Mouse (Mus musculus) testis, adult 2 months (tissue): ENCODE measurements around the gene H60c. TPM values are rescaled to one million over a fixed set of nuclear protein-coding genes. Genes with fewer than 3 reads are reported as not detected.

Source experiments
- H3K27ac ChIP-seq: fragments of 200-500 bp; 2 replicates; pipeline ENCODE4 v1.5.1; 2012; ENCODE audit warnings: low read depth, low read length; ENCODE audit not compliant: control insufficient read depth, insufficient read depth
- H3K27me3 ChIP-seq: fragments of 200-500 bp; 2 replicates; pipeline ENCODE4 v1.6.1; 2012; ENCODE audit warnings: mild to moderate bottlenecking, low read length, moderate library complexity; ENCODE audit not compliant: control insufficient read depth, insufficient read depth
- H3K36me3 ChIP-seq: fragments of 200-500 bp; 2 replicates; pipeline ENCODE4 v1.6.1; 2012; ENCODE audit warnings: mild to moderate bottlenecking, low read length; ENCODE audit not compliant: control insufficient read depth, insufficient read depth
- H3K4me1 ChIP-seq: fragments of 200-500 bp; 2 replicates; pipeline ENCODE4 v1.6.1; 2012; ENCODE audit warnings: low read length; ENCODE audit not compliant: control insufficient read depth, insufficient read depth
- H3K4me3 ChIP-seq: fragments of 200-500 bp; 2 replicates; pipeline ENCODE4 v1.5.1; 2012; ENCODE audit warnings: low read depth, mild to moderate bottlenecking, low read length, moderate library complexity, mixed read lengths; ENCODE audit not compliant: control insufficient read depth
- CTCF ChIP-seq: fragments of 200-500 bp; IDR thresholded peaks from 2 replicates; pipeline ENCODE4 v1.5.1; 2012; ENCODE audit warnings: low read depth, mild to moderate bottlenecking, inconsistent platforms, low read length, moderate library complexity; ENCODE audit not compliant: control insufficient read depth, insufficient read depth, insufficient replicate concordance
- POLR2A ChIP-seq: fragments of 200-500 bp; IDR thresholded peaks from 2 replicates; pipeline ENCODE4 v1.6.1; 2012; ENCODE audit warnings: low read depth, mild to moderate bottlenecking, inconsistent platforms, low read length, moderate library complexity; ENCODE audit not compliant: control insufficient read depth
- polyA plus RNA-seq: library from polyadenylated mRNA; depleted of rRNA; stranded (reverse); fragments of >200 nt; gene quantifications from 2 replicates; pipeline ENCODE4 v1.2.3, GENCODE M21; 2012; rRNA removed

H60c gene
- not detected in 2 replicates for polyA plus RNA-seq

DNA sequence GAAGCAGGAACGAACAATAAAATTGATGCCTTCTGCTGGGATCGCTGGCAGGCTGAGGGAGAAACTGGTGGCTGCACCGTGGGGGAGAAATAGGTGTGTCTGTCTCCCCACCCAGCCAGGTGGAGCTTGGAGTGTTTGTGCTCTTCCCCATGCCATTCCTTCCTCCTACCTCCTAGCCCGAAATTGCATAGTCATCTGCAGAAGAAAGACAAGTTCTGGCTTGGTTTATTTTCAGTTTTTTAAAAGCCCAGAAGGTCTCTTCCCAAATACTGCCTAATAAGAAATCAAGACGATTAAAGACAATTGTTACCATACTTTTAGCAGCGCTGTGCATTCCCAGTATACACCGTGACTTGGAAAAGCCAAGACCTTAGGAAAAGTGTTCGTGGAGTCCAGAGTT is at the start of gene H60c:
H60c (minus strand) TSS at position 101 of the 400 bp plus-strand sequence.
- Histone ChIP-seq H3K4me3 (no peak within 1 kb of the TSS), H3K4me1 (no peaks in the 10 kb centered on the region; the same call in 1 of the 2 replicates), H3K27ac (no peak within 1 kb of the TSS), H3K27me3 (no peaks in the 10 kb centered on the region), H3K36me3 (no peaks in the 10 kb centered on the region)
- TF ChIP-seq POLR2A, result no peak
- no peak for TF ChIP-seq CTCF

DNA sequence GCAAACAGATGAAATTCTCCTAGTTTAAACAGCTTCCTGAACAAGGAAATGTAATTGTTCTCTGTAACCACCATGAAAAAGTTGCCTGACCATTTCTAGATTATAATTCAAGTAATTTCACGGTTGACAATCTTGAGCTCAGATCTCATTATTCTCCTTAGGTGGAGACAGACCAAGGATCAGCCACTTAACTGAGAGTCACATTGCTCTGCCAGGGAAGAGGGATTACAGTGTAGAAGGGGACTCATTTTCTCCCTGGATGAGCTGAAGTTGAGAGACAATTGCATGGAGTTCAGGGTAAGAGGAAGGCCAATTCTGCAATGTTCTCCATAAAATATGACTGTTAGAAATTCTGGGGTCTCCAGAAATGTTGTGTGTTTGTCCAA is 41.2 kb upstream of the H60c start:
- Histone ChIP-seq H3K4me1 (no peaks in the 10 kb centered on the region), H3K27me3 (no peaks in the 10 kb centered on the region), H3K27ac (no peak overlapping the region), H3K4me3 (no peak overlapping the region), H3K36me3 (no peaks in the 10 kb centered on the region)
- TF ChIP-seq CTCF (no peak), POLR2A (no peak)

DNA sequence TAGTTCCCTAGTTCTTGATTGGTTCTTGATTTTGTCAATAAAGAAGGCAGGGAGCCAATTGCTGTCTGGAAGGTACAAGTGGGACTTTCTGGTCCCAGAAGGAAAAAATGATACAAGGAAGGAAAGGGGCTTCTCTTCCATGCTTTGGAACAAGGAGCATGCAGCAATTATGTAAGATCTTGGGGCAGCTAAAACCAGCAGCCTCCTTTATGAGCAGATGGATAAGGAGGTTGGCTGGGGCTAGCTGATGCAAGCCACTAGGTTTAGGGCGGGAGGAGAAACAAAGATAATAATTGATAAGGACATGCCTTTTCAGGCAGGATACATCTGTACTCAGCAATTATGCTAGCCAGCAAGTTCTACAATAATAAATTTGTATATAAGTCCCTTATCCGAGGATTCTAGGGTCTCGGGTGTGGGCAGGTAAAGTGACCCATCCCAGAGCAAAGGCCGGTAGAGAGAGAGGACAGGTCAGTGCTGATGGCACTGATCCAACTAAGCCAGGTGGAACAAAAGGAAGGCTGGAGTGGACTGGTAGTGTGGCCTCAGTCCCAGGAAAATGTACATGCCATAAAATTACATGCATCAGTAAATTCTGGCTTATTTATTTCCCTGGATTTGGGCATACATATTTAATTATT is 40.7 kb upstream of the H60c start:
- Histone ChIP-seq H3K4me1 (no peaks in the 10 kb centered on the region), H3K27ac (no peak overlapping the region), H3K27me3 (no peaks in the 10 kb centered on the region), H3K36me3 (no peaks in the 10 kb centered on the region), H3K4me3 (no peak overlapping the region)
- no peak for TF ChIP-seq POLR2A
- no peak for TF ChIP-seq CTCF

DNA sequence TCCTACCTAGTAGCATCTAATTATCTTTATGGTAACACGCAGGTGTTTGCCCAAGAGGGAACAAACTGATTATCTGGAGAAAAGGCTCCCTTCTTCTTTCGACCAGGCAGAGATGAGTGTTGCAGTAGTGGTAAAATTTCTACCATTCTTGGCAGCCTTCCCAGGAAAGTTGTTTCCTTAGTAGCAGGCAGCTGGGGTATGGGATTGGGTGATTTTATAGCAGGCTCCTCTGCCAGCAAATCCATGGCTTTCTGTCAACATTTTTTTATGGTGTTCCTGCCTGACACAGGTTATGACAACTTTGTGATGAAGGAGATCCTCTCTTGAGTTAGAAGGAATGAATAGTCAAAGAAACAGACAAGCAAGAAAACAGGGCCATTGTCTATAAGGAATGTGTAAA is 40.2 kb upstream of the H60c start:
- H3K27ac ChIP-seq, result no peak overlapping the region
- TF ChIP-seq POLR2A (no peak), CTCF (no peak)
- no peaks in the 10 kb centered on the region for H3K36me3 ChIP-seq
- no peak overlapping the region for H3K4me3 ChIP-seq
- no peaks in the 10 kb centered on the region for H3K27me3 ChIP-seq
- no peaks in the 10 kb centered on the region for H3K4me1 ChIP-seq

DNA sequence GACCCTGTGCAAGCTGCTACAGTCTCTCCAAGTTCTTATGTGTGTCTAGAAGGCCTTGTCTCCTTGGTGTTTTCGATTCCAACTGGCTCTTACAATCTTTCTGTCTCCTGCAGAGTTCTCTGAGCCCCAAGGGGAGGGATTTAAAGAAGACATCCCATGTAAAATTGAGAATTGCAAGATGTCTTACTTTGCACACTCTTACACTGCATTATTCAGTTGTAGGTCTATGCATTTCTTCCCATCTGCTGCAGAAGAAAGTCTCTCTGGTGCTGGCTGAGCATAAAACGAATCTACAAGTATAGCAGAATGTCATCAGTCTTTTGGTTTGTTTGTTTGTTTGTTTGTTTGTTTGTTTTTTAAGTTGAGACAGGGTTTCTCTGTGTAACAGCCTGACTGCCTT is 26.4 kb upstream of the H60c start:
- H3K27ac ChIP-seq, result no peak overlapping the region
- H3K4me3 ChIP-seq, result no peak overlapping the region
- H3K27me3 ChIP-seq, result no peaks in the 10 kb centered on the region
- no peaks in the 10 kb centered on the region for H3K36me3 ChIP-seq
- H3K4me1 ChIP-seq, result no peaks in the 10 kb centered on the region
- TF ChIP-seq POLR2A, result no peak
- no peak for TF ChIP-seq CTCF

DNA sequence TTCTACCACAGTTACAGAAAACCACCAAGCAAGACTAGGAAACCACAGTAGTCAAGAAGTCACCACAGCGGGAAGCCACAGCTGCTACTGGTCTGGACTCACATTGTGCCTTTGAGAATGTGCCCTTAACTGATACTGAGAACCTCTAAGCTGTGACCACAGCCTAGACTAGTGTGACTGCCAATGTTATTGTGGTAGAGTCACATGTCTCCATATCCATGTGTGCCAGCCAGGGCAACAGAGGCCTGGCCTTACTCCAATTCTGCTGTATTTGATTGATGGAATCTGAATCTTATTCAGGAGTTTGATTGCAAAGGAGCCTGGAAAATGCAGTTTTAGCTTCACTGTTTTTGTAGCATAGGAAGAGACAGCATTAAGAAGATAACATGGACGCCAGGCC is 13.5 kb upstream of the H60c start:
- Histone ChIP-seq H3K27ac (no peak overlapping the region), H3K4me1 (no peaks in the 10 kb centered on the region), H3K36me3 (no peaks in the 10 kb centered on the region), H3K4me3 (no peak overlapping the region), H3K27me3 (no peaks in the 10 kb centered on the region)
- TF ChIP-seq POLR2A, result no peak
- no peak for TF ChIP-seq CTCF

DNA sequence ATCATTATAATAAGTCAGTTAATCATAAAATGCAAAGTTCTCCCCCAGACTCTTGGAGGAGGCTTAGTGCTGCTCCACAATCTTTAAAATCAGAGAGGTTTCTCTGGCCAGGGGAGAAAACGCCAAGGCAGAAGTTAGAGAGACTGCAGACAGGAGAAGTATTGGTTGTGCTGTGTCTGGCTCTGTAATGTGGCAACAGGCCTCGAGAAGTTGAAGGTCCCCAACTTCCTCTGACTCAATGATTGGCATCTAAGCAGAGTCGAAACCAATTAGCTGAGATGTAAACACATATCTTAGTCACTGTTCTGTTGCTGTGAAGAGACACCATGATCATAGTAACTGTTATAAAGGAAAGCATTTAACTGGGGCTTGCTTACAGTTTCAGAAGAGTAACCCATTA is 6.5 kb upstream of the H60c start:
- no peak for TF ChIP-seq POLR2A
- TF ChIP-seq CTCF, result no peak
- Histone ChIP-seq H3K27me3 (no peaks in the 10 kb centered on the region), H3K36me3 (no peaks in the 10 kb centered on the region), H3K4me1 (no peaks in the 10 kb centered on the region), H3K27ac (no peak overlapping the region), H3K4me3 (no peak overlapping the region)
